ENCODE assay signal across 26 mouse cellular contexts in genomic region chr2:155634562-155634961, GRCm38 (mm10). TPM values are rescaled to one million over a fixed set of nuclear protein-coding genes. Genes with fewer than 3 reads are reported as not detected.
DNase-seq lines count a peak whose midpoint lies in the region; ATAC-seq lines count a peak whose summit lies in the region.
"Had no signal": no experiment of that assay in that cellular context is flagged by ENCODE, and none has a peak within 500 bp of the region (broad histone marks: within the 10 kb centered on the region; RNA-seq: fewer than 3 reads in every experiment).

No protein-coding gene starts in this region.

- 90% methylated on average over 8 of the region's 8 CpGs for WGBS in heart, embryonic 11.5 days (ENCODE audit: insufficient replicate concordance)
- 71% methylated on average over 8 of the region's 8 CpGs for WGBS in heart, embryonic 16.5 days

- H3K36me3 ChIP-seq in heart, embryonic 11.5 days (ENCODE audit: control insufficient read depth, insufficient read depth, low read length), result peaks cover 36% of the 10 kb centered on the region
- H3K36me3 ChIP-seq in heart, embryonic 16.5 days (ENCODE audit: control insufficient read depth, insufficient read depth), result peaks cover 71% of the 10 kb centered on the region

- H3K4me1 ChIP-seq in heart, embryonic 11.5 days (ENCODE audit: control insufficient read depth, insufficient read depth, low read length), result peaks cover 17% of the 10 kb centered on the region
- peaks cover 6% of the 10 kb centered on the region; the same call in 1 of the 2 replicates for H3K4me1 ChIP-seq in heart, embryonic 16.5 days (ENCODE audit: control insufficient read depth, insufficient read depth, low read length)

- H3K9me3 ChIP-seq in heart, embryonic 11.5 days (replicated peaks; ENCODE audit: control insufficient read depth, low read length), result no peaks in the 10 kb centered on the region
- no peaks in the 10 kb centered on the region for H3K9me3 ChIP-seq in heart, embryonic 16.5 days (replicated peaks; ENCODE audit: control insufficient read depth, low read length)
- H3K9me3 ChIP-seq: embryonic facial prominence, embryonic 12.5 days; hindbrain, embryonic 13.5 days; liver, embryonic 12.5 days; midbrain, embryonic 12.5 days had no signal

- no peak overlapping the region for H3K9ac ChIP-seq in heart, embryonic 11.5 days (ENCODE audit: low read depth, low read length)
- no peak overlapping the region for H3K9ac ChIP-seq in heart, embryonic 16.5 days (ENCODE audit: low read length)
- H3K9ac ChIP-seq: embryonic facial prominence, embryonic 12.5 days; hindbrain, embryonic 13.5 days; liver, embryonic 12.5 days; liver, postnatal 0 days; midbrain, embryonic 12.5 days had no signal

- H3K27ac ChIP-seq in heart, embryonic 11.5 days (ENCODE audit: low read depth, low read length), result 0 out of 2 replicates have a peak overlapping the region, but pooled peaks have one; percentile 46
- H3K27ac ChIP-seq in heart, embryonic 16.5 days (ENCODE audit: low read length), result peak overlapping the region; percentile 68
- H3K27ac ChIP-seq: embryonic facial prominence, embryonic 12.5 days; hindbrain, embryonic 13.5 days; kidney, postnatal 0 days; liver, embryonic 12.5 days; midbrain, embryonic 12.5 days had no signal

- H3K4me2 ChIP-seq in heart, embryonic 11.5 days, result no peak overlapping the region
- H3K4me2 ChIP-seq in heart, embryonic 16.5 days (ENCODE audit: low read depth, low read length), result no peak overlapping the region
- H3K4me2 ChIP-seq: embryonic facial prominence, embryonic 12.5 days; hindbrain, embryonic 13.5 days; liver, embryonic 12.5 days; midbrain, embryonic 12.5 days had no signal

- no peak overlapping the region for H3K4me3 ChIP-seq in heart, embryonic 11.5 days (ENCODE audit: low read depth, low read length)
- no peak overlapping the region for H3K4me3 ChIP-seq in heart, embryonic 16.5 days (ENCODE audit: low read length)
- H3K4me3 ChIP-seq: embryonic facial prominence, embryonic 12.5 days; hindbrain, embryonic 13.5 days; liver, embryonic 12.5 days; midbrain, embryonic 12.5 days had no signal

- no peak for ATAC-seq in heart, embryonic 11.5 days (replicated peaks; ENCODE audit: insufficient number of reproducible peaks, low FRiP score, low TSS enrichment)
- no peak for ATAC-seq in heart, embryonic 16.5 days (replicated peaks; ENCODE audit: extremely low read depth, insufficient read depth, low FRiP score)
- ATAC-seq: forebrain, embryonic 14.5 days; intestine, embryonic 16.5 days; liver, embryonic 12.5 days; liver, postnatal 0 days had no signal

- peak; percentile 64 to 68 for DNase-seq in cerebellum, postnatal 10 days
- DNase-seq in cerebellum, adult 11 months, result no peak
- DNase-seq in heart, adult 8-10 months (ENCODE audit: low spot score), result no peak
- no peak for DNase-seq in heart, adult 18-20 months
- no peak for DNase-seq in layer of hippocampus, adult 9-11 months
- DNase-seq: B cell, adult 2 months; cerebellum, postnatal 36 days; embryo, embryonic 11 days; gastrocnemius, postnatal 14 days; kidney, adult 8-10 months; kidney, postnatal 4 days; layer of hippocampus, postnatal 36 days; left cerebral cortex, postnatal 4 days; liver, postnatal 0 days; lung, postnatal 36 days; thymus, postnatal 4 days had no signal

- H3K27me3 ChIP-seq in heart, embryonic 11.5 days (ENCODE audit: control insufficient read depth, insufficient read depth, low read length), result peaks cover 38% of the 10 kb centered on the region
- peaks cover 5% of the 10 kb centered on the region for H3K27me3 ChIP-seq in heart, embryonic 16.5 days (ENCODE audit: control insufficient read depth, insufficient read depth, low read length)

RNA-seq across cellular contexts. Expression of gene Myh7b, which starts 23.6 kb away (rescaled TPM):
- 13.0 and 13.6 TPM in 2 replicates for polyA plus RNA-seq in heart, embryonic 11.5 days (2014; fragmentation: Nextera tagmentation; extraction: Ambion mirVana)
- 10 to 100 TPM; 21.9 to 55.5 (median 33.1) TPM for total RNA-seq in heart, adult 8-10 months (2022)
- 22.4 and 26.4 TPM in 2 replicates for polyA plus RNA-seq in heart, embryonic 16.5 days (2015; fragmentation: Nextera tagmentation; extraction: Ambion mirVana)
- total RNA-seq in heart, adult 18-20 months (2021), result 10 to 100 TPM; 23.0 to 30.1 TPM
- total RNA-seq: megakaryocyte, adult 5-6 weeks had no signal

RNA-seq across cellular contexts. Expression of gene Gss, which starts 42.0 kb away (rescaled TPM):
- polyA plus RNA-seq in heart, embryonic 11.5 days (2014; fragmentation: Nextera tagmentation; extraction: Ambion mirVana), result 21.4 and 23.6 TPM in 2 replicates
- 10 to 100 TPM; 14.2 to 15.6 (median 14.6) TPM for total RNA-seq in heart, adult 8-10 months (2022)
- polyA plus RNA-seq in heart, embryonic 16.5 days (2015; fragmentation: Nextera tagmentation; extraction: Ambion mirVana), result 25.3 and 26.9 TPM in 2 replicates
- total RNA-seq in heart, adult 18-20 months (2021), result 10 to 100 TPM; 14.4 to 15.6 TPM

RNA-seq across cellular contexts. Expression of gene Trpc4ap, which starts 57.6 kb away (rescaled TPM):
- 92.4 and 102 TPM in 2 replicates for polyA plus RNA-seq in heart, embryonic 11.5 days (2014; fragmentation: Nextera tagmentation; extraction: Ambion mirVana)
- 10 to 100 TPM; 85.4 to 95.8 (median 88.4) TPM for total RNA-seq in heart, adult 8-10 months (2022)
- 97.4 and 98.6 TPM in 2 replicates for polyA plus RNA-seq in heart, embryonic 16.5 days (2015; fragmentation: Nextera tagmentation; extraction: Ambion mirVana)
- 10 to 100 TPM; 89.4 to 90.2 TPM for total RNA-seq in heart, adult 18-20 months (2021)

Comparison
In these comparisons a context has a peak if more than half of its experiments do, and no peak if none do; other contexts are left out.
1. DNase-seq: peak in cerebellum, postnatal 10 days (2 of 2); none in cerebellum, adult 11 months (single experiment), heart, adult 8-10 months (single experiment), heart, adult 18-20 months (0 of 2) and layer of hippocampus, adult 9-11 months (single experiment).